Mouse (Mus musculus): ENCODE results near the gene Rasal2. TPM values are rescaled to one million over a fixed set of nuclear protein-coding genes. Genes with fewer than 3 reads are reported as not detected.
A peak's percentile ranks its signal among the peaks of the same experiment; 100 is the strongest.

Rasal2 gene
- polyA plus RNA-seq, 1 experiment from 2014 or later: 5.4 TPM

DNA sequence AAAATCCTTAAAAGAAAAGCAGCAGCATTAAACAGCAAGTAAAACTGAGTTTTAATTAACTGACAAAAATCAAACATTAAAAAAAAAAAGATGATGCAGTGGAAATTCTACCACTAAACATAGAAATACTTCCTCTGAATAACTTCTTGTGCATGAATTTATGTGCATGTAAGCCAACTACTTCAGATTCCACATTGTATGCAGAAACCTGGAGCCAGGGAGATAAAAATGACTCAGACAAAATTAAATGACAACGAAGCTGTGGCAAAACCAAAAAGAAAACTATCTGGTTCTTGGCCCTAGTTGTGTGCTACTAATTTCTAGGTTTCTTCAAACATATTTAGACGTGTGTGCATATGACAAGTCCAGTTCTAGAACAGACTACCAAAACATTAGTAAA is 2.7 kb downstream of the Rasal2 start:
- no peaks in the 10 kb centered on the region for H3K27me3 ChIP-seq (replicated peaks)
- H3K9me3 ChIP-seq: no peaks in the 10 kb centered on the region
- H3K4me1 ChIP-seq (replicated peaks): peaks cover 8% of the 10 kb centered on the region; the same call in 1 of the 2 replicates
- 80% methylated on average over 2 of the region's 2 CpGs for WGBS
- H3K27ac ChIP-seq: no peak overlapping the region
- H3K36me3 ChIP-seq: no peaks in the 10 kb centered on the region
- ATAC-seq: no peak
- no peak overlapping the region for H3K4me3 ChIP-seq (replicated peaks)
- no peak overlapping the region for H3K4me2 ChIP-seq (replicated peaks)
- no peak overlapping the region for H3K9ac ChIP-seq

GRCm38 (mm10) chr1:157388027-157388426 is 24.4 kb downstream of the Rasal2 start:
- no peaks in the 10 kb centered on the region for H3K9me3 ChIP-seq
- no peaks in the 10 kb centered on the region for H3K27me3 ChIP-seq (replicated peaks)
- no peak overlapping the region for H3K4me3 ChIP-seq (replicated peaks)
- no peak overlapping the region for H3K4me2 ChIP-seq (replicated peaks)
- H3K36me3 ChIP-seq: no peaks in the 10 kb centered on the region
- H3K4me1 ChIP-seq (replicated peaks): no peaks in the 10 kb centered on the region
- no peak for ATAC-seq
- no peak overlapping the region for H3K9ac ChIP-seq
- 55% methylated on average over 4 of the region's 4 CpGs for WGBS
- H3K27ac ChIP-seq: no peak overlapping the region

GRCm38 (mm10) chr1:157380694-157381093 is 31.7 kb downstream of the Rasal2 start:
- H3K4me2 ChIP-seq (replicated peaks): no peak overlapping the region
- 63% methylated on average over 2 of the region's 2 CpGs for WGBS
- H3K27ac ChIP-seq: no peak overlapping the region
- H3K36me3 ChIP-seq: no peaks in the 10 kb centered on the region
- H3K4me1 ChIP-seq (replicated peaks): no peaks in the 10 kb centered on the region
- no peak overlapping the region for H3K9ac ChIP-seq
- no peak for ATAC-seq
- no peak overlapping the region for H3K4me3 ChIP-seq (replicated peaks)
- no peaks in the 10 kb centered on the region for H3K27me3 ChIP-seq (replicated peaks)
- no peaks in the 10 kb centered on the region for H3K9me3 ChIP-seq

DNA sequence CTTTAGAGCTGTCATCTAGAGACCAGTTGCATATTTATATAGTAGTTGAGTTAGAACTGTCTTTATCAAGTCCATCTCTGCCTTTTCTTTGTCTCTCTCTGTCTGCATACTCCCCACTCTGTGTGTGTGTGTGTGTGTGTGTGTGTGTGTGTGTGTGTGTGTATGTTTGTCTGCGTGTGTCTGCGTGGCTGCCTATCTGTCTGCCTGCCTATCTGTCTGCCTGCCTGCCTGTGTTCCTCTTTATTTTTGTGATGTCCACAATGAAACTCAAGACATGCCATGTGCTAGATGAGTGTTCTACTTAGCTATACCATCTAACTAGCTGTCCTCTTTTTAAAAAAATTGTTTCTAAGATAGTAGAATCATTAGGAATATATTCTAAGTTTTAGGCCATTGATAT is 42.0 kb downstream of the Rasal2 start:
- no peak overlapping the region for H3K4me2 ChIP-seq (replicated peaks)
- no peak overlapping the region for H3K4me3 ChIP-seq (replicated peaks)
- WGBS: 92% methylated on average over 2 of the region's 2 CpGs
- H3K36me3 ChIP-seq: no peaks in the 10 kb centered on the region
- no peak overlapping the region for H3K9ac ChIP-seq
- no peaks in the 10 kb centered on the region for H3K27me3 ChIP-seq (replicated peaks)
- no peaks in the 10 kb centered on the region for H3K4me1 ChIP-seq (replicated peaks)
- no peak overlapping the region for H3K27ac ChIP-seq
- no peaks in the 10 kb centered on the region for H3K9me3 ChIP-seq
- ATAC-seq: no peak

GRCm38 (mm10) chr1:157368316-157368715 is 44.1 kb downstream of the Rasal2 start:
- no peak overlapping the region for H3K27ac ChIP-seq
- no peaks in the 10 kb centered on the region for H3K27me3 ChIP-seq (replicated peaks)
- H3K4me1 ChIP-seq (replicated peaks): no peaks in the 10 kb centered on the region
- H3K9ac ChIP-seq: no peak overlapping the region
- H3K4me2 ChIP-seq (replicated peaks): no peak overlapping the region
- H3K9me3 ChIP-seq: no peaks in the 10 kb centered on the region
- no peak for ATAC-seq
- WGBS: 80% methylated on average over 5 of the region's 5 CpGs
- no peaks in the 10 kb centered on the region for H3K36me3 ChIP-seq
- no peak overlapping the region for H3K4me3 ChIP-seq (replicated peaks)

DNA sequence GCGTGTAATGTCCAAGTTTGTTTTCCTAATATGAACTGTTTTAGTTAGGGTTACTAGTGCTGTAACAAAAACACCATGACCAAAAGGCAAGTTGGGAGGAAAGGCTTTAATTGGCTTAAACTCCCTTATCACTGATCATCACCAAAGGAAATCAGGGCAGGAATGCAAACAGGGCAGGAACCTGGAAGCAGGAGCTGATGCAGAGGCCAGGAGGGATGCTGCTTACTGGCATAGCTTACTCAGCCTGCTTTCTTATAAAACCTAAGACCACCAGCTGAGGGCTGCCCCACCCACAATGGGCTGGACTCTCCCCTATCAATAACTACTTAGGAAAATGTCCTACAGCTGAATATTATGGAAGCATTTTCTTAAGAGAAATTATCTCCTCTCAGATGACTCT is 65.7 kb downstream of the Rasal2 start:
- Histone ChIP-seq H3K4me3 (replicated peaks) (no peak overlapping the region), H3K27ac (no peak overlapping the region), H3K9ac (no peak overlapping the region), H3K36me3 (no peaks in the 10 kb centered on the region), H3K9me3 (no peaks in the 10 kb centered on the region), H3K27me3 (replicated peaks) (no peaks in the 10 kb centered on the region), H3K4me1 (replicated peaks) (no peaks in the 10 kb centered on the region), H3K4me2 (replicated peaks) (no peak overlapping the region)
- WGBS: 88% methylated on average over 1 of the region's 1 CpGs
- ATAC-seq: no peak

DNA sequence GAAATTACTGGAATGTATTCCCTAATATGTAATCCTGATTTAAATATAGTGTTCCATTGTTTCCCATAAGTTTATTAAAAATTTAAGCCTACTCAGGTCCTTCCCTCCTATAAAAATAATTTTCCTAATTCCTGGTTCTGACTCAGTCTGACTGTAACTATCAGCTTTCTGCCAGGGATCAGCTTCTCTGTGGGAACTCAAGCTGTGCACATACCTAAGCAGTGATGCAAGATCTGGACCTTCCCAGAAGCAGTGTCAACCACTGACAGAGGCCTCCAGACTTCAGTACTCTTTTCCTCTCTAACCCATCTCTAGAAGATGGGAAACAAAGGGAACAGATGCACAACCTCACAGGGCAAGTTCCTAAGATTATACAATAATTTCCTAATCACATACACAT is 68.9 kb downstream of the Rasal2 start:
- no peak overlapping the region for H3K4me2 ChIP-seq (replicated peaks)
- no peaks in the 10 kb centered on the region for H3K36me3 ChIP-seq
- H3K9ac ChIP-seq: no peak overlapping the region
- no peaks in the 10 kb centered on the region for H3K27me3 ChIP-seq (replicated peaks)
- ATAC-seq: no peak
- no peak overlapping the region for H3K27ac ChIP-seq
- H3K4me3 ChIP-seq (replicated peaks): no peak overlapping the region
- H3K4me1 ChIP-seq (replicated peaks): no peaks in the 10 kb centered on the region
- H3K9me3 ChIP-seq: no peaks in the 10 kb centered on the region

- WGBS: 60% methylated on average over 3 of the region's 3 CpGs
Measured at GRCm38 (mm10) chr1:157334834-157335233, 77.6 kb downstream of the Rasal2 start.

DNA sequence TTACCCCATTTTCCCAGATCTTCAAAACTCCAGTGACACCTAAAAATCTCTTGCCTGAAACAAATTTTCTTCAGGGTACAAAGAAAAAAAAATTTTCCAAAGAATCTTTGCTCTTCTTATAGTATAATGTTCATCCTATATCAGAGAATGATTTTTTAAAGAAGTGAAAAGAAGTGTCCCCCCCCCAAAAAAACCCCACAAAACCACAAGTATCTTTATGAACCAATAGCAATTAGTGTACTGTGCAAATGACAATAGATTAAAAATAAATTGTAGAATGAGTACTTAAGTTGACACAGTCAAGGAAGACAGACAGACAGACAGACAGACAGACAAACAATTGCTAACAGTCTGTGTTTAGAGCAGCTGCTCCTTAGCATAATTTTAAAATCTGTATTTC is 84.3 kb downstream of the Rasal2 start:
- no peaks in the 10 kb centered on the region for H3K4me1 ChIP-seq (replicated peaks)
- H3K27me3 ChIP-seq (replicated peaks): no peaks in the 10 kb centered on the region
- no peak overlapping the region for H3K9ac ChIP-seq
- no peaks in the 10 kb centered on the region for H3K36me3 ChIP-seq
- H3K9me3 ChIP-seq: no peaks in the 10 kb centered on the region
- no peak for ATAC-seq
- no peak overlapping the region for H3K4me3 ChIP-seq (replicated peaks)
- H3K27ac ChIP-seq: no peak overlapping the region
- no peak overlapping the region for H3K4me2 ChIP-seq (replicated peaks)

More at GRCm38 (mm10) chr1:157334834-157335233, 77.6 kb downstream of the Rasal2 start:
- Histone ChIP-seq H3K9ac (no peak overlapping the region), H3K4me2 (replicated peaks) (no peak overlapping the region), H3K4me1 (replicated peaks) (no peaks in the 10 kb centered on the region), H3K27me3 (replicated peaks) (no peaks in the 10 kb centered on the region), H3K4me3 (replicated peaks) (no peak overlapping the region), H3K9me3 (no peaks in the 10 kb centered on the region), H3K36me3 (no peaks in the 10 kb centered on the region), H3K27ac (no peak overlapping the region)
- no peak for ATAC-seq

DNA sequence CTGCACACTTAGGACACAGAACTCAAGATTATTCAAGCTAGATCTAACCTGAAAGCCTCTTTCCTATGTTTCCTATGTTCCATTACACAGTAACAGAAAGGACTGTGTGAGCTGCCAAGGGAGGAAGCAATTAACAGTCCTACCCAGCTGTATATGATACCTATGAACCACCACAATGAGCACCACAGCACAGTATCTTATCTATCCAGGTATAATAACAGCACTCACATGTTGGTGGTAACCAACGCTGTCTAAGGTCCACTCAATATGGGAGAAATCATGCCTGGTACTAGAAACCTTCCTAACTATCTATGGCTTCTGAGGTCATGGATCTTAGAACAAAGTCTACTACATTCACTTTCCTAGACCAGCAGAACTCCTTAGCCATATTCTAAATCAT is 89.3 kb downstream of the Rasal2 start:
- ATAC-seq: peak; percentile 89
- Histone ChIP-seq H3K36me3 (no peaks in the 10 kb centered on the region), H3K27ac (no peak overlapping the region), H3K4me3 (replicated peaks) (no peak overlapping the region), H3K27me3 (replicated peaks) (no peaks in the 10 kb centered on the region), H3K4me2 (replicated peaks) (no peak overlapping the region), H3K4me1 (replicated peaks) (no peaks in the 10 kb centered on the region), H3K9me3 (no peaks in the 10 kb centered on the region), H3K9ac (no peak overlapping the region)
- WGBS: 85% methylated on average over 1 of the region's 1 CpGs

DNA sequence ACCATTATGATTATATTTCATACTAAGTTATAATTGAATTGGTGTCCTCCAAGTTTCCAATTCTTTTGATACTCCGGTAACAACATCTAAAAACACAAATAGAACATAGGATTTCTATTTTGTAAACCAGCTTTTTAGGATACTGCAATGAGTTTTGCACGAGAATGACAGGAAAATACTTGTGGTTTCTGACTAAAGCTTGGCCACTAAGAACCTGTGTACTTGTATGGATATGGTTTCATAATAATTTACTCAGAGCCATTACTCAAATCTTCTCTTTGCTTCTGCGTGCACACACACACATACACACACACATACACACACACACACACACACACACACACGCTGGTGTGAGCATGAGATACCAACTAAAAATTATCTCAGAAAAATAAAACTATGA is 93.5 kb downstream of the Rasal2 start:
- Histone ChIP-seq H3K4me1 (replicated peaks) (no peaks in the 10 kb centered on the region), H3K9ac (no peak overlapping the region), H3K36me3 (no peaks in the 10 kb centered on the region), H3K9me3 (no peaks in the 10 kb centered on the region), H3K4me3 (replicated peaks) (no peak overlapping the region), H3K27me3 (replicated peaks) (no peaks in the 10 kb centered on the region), H3K27ac (no peak overlapping the region), H3K4me2 (replicated peaks) (no peak overlapping the region)
- no peak for ATAC-seq
- WGBS: 85% methylated on average over 4 of the region's 4 CpGs

- Histone ChIP-seq H3K4me2 (replicated peaks) (no peak overlapping the region), H3K36me3 (no peaks in the 10 kb centered on the region), H3K27me3 (replicated peaks) (no peaks in the 10 kb centered on the region), H3K4me1 (replicated peaks) (no peaks in the 10 kb centered on the region), H3K9me3 (no peaks in the 10 kb centered on the region), H3K4me3 (replicated peaks) (no peak overlapping the region), H3K27ac (no peak overlapping the region), H3K9ac (no peak overlapping the region)
- no peak for ATAC-seq
- 53% methylated on average over 1 of the region's 1 CpGs for WGBS
Measured at GRCm38 (mm10) chr1:157301266-157301665, 111.1 kb downstream of the Rasal2 start.

- Histone ChIP-seq H3K4me2 (replicated peaks) (no peak overlapping the region), H3K27ac (no peak overlapping the region), H3K4me3 (replicated peaks) (no peak overlapping the region), H3K9me3 (no peaks in the 10 kb centered on the region), H3K4me1 (replicated peaks) (no peaks in the 10 kb centered on the region), H3K36me3 (no peaks in the 10 kb centered on the region), H3K27me3 (replicated peaks) (no peaks in the 10 kb centered on the region), H3K9ac (no peak overlapping the region)
- 75% methylated on average over 2 of the region's 2 CpGs for WGBS
- no peak for ATAC-seq
Measured at GRCm38 (mm10) chr1:157299559-157299958, 112.8 kb downstream of the Rasal2 start.

DNA sequence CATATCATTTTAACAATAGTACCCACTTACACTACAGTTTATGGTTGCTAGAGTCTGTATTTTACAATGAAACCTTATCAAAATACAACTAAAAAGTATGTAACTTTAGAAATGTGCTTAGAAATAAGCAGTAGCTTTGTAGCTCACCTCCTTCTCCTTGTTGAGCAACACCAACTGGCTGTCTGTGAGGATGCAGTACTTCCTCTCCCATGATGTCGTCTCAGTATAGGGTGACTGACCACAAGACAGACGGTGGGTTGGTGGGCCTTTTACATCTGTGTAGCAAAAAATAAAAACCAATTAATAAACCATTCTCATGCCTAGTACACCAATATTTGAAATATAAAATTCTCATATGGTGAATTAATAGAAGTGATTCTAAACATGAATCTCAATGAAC is 113.4 kb downstream of the Rasal2 start:
- Histone ChIP-seq H3K4me1 (replicated peaks) (no peaks in the 10 kb centered on the region), H3K36me3 (no peaks in the 10 kb centered on the region), H3K27ac (no peak overlapping the region), H3K9ac (no peak overlapping the region), H3K4me2 (replicated peaks) (no peak overlapping the region), H3K9me3 (no peaks in the 10 kb centered on the region), H3K4me3 (replicated peaks) (no peak overlapping the region), H3K27me3 (replicated peaks) (no peaks in the 10 kb centered on the region)
- WGBS: 82% methylated on average over 2 of the region's 2 CpGs
- ATAC-seq: no peak
